Mouse (Mus musculus) liver, adult 2 months (tissue): ENCODE data around the gene Ppp1r13b.

Experiments
- CTCF ChIP-seq: fragments of 200-500 bp; IDR thresholded peaks from 2 replicates; pipeline ENCODE4 v1.5.1; 2011; ENCODE audit warnings: low read depth, low read length, control low read depth
- POLR2A ChIP-seq: fragments of 200-500 bp; IDR thresholded peaks from 2 replicates; pipeline ENCODE4 v1.6.1; 2011; ENCODE audit warnings: low read length, control low read depth; ENCODE audit not compliant: insufficient read depth; ENCODE audit errors: extremely low read depth

DNA sequence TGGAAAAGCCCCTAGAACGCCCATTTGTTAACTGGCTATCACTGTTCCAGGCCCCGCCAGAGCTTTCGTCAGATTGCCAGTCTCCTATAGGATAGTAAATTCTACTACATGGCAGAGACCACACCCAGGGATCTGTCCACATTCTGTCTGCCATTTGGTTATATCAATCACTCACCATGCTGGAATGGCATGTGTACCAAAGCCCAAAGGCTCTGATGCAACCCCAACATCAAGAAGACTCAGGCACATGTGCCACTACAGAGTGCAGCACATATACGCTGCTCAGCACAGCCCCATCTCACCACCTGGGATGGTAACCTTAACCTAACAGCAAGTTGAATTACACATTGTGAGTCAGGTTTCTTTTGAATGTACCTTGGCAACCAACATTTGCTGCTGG lies 62.0 kb downstream of the Ppp1r13b start:
- no peak for TF ChIP-seq CTCF
- no peak for TF ChIP-seq POLR2A
